Mouse (Mus musculus) liver, adult 2 months (tissue): ENCODE results near the gene Fbxl18. TPM values are rescaled to one million over a fixed set of nuclear protein-coding genes. Genes with fewer than 3 reads are reported as not detected.

Source experiments
- DNase-seq: peaks from one replicate; pipeline ENCODE4 v3.0.0-alpha.2; 2011; ENCODE audit warnings: low read depth, low spot score; ENCODE audit errors: extremely low read depth
- H3K27ac ChIP-seq: fragments of 200-500 bp; replicated peaks from 2 replicates; pipeline ENCODE4 v1.5.1; 2012; ENCODE audit warnings: low read depth, mild to moderate bottlenecking, control low read depth, inconsistent platforms, low read length; ENCODE audit not compliant: insufficient read depth
- H3K27me3 ChIP-seq: fragments of 200-500 bp; 2 replicates; pipeline ENCODE4 v1.6.1; 2012; ENCODE audit warnings: mild to moderate bottlenecking, moderate library complexity, low read length, inconsistent platforms; ENCODE audit not compliant: control insufficient read depth, insufficient read depth
- H3K36me3 ChIP-seq: fragments of 200-500 bp; 2 replicates; pipeline ENCODE4 v1.6.1; 2012; ENCODE audit warnings: low read length, inconsistent platforms; ENCODE audit not compliant: control insufficient read depth, insufficient read depth
- H3K4me1 ChIP-seq: fragments of 200-500 bp; 2 replicates; pipeline ENCODE4 v1.6.1; 2011; ENCODE audit warnings: low read length; ENCODE audit not compliant: control insufficient read depth, insufficient read depth
- H3K4me3 ChIP-seq: fragments of 200-500 bp; 2 replicates; pipeline ENCODE4 v1.5.1; 2011; ENCODE audit warnings: low read depth, mild to moderate bottlenecking, control low read depth, low read length, moderate library complexity; ENCODE audit not compliant: insufficient read depth
- H3K79me2 ChIP-seq: fragments of 200-500 bp; 2 replicates; pipeline ENCODE4 v1.6.1; 2012; ENCODE audit warnings: inconsistent platforms, mild to moderate bottlenecking, low read length, moderate library complexity; ENCODE audit not compliant: control insufficient read depth, insufficient read depth
- H3K9ac ChIP-seq: fragments of 200-500 bp; 2 replicates; pipeline ENCODE4 v1.6.1; 2012; ENCODE audit warnings: low read depth, mild to moderate bottlenecking, control low read depth, inconsistent platforms, low read length
- CTCF ChIP-seq: fragments of 200-500 bp; IDR thresholded peaks from 2 replicates; pipeline ENCODE4 v1.5.1; 2011; ENCODE audit warnings: low read depth, low read length, control low read depth
- POLR2A ChIP-seq: fragments of 200-500 bp; IDR thresholded peaks from 2 replicates; pipeline ENCODE4 v1.6.1; 2011; ENCODE audit warnings: low read length, control low read depth; ENCODE audit not compliant: insufficient read depth; ENCODE audit errors: extremely low read depth
- WGBS: fragments of 180-500 bp; shearing (Covaris S2); methylation state at CpG from one replicate; pipeline ENCODE4 v1.1.7; 2018; 5-methylcytosine and 5-hydroxymethylcytosine counted together
- polyA plus RNA-seq: library from polyadenylated mRNA; depleted of rRNA; stranded (reverse); fragments of >200 nt; gene quantifications from 2 replicates; pipeline ENCODE4 v1.2.3, GENCODE M21; 2012
- total RNA-seq: library from RNA; depleted of rRNA; stranded (reverse); fragments of >200 nt; gene quantifications from 2 replicates; pipeline ENCODE4 v1.2.3, GENCODE M21; 2014

Fbxl18 gene
- total and polyA plus RNA-seq, 2 experiments: 1.5 to 10.6 TPM

DNA sequence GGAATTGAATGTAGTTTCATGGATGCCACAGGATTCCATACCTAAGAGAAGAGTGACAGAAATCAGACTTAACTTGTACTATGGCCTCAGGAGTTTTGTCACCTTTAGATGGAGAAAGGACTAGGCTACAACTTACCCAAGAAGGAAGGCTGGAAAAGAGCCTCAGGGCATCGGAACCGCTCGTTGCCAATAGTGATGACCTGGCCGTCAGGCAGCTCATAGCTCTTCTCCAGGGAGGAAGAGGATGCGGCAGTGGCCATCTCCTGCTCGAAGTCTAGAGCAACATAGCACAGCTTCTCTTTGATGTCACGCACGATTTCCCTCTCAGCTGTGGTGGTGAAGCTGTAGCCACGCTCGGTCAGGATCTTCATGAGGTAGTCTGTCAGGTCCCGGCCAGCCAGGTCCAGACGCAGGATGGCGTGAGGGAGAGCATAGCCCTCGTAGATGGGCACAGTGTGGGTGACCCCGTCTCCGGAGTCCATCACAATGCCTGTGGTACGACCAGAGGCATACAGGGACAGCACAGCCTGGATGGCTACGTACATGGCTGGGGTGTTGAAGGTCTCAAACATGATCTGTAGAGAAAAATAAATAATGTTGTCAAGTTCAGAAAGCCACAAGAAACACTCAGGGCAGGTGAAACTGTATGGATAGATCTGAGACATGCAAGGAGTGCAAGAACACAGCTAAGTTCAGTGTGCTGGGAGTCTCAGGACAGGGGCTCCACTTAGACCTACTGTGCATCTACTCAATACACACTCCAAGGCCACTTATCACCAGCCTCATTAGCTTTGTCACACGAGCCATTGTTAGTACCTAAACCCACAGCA is 9.2 kb upstream of the Fbxl18 start:
- DNase-seq: no peak
- Histone ChIP-seq H3K79me2 (peaks cover 3% of the 10 kb centered on the region; the same call in 1 of the 2 replicates), H3K4me1 (peaks cover 30% of the 10 kb centered on the region), H3K27ac (no peak overlapping the region), H3K27me3 (no peaks in the 10 kb centered on the region), H3K9ac (peak overlapping the region; percentile 86), H3K36me3 (peaks cover 32% of the 10 kb centered on the region), H3K4me3 (peak overlapping the region; percentile 93)
- TF ChIP-seq POLR2A: no peak
- TF ChIP-seq CTCF: no peak
- 59% methylated on average over 19 of the region's 19 CpGs for WGBS

- Histone ChIP-seq H3K27me3 (no peaks in the 10 kb centered on the region), H3K79me2 (peaks cover 3% of the 10 kb centered on the region; the same call in 1 of the 2 replicates), H3K36me3 (peaks cover 32% of the 10 kb centered on the region), H3K4me3 (peak overlapping the region; percentile 93), H3K27ac (no peak overlapping the region), H3K4me1 (peaks cover 23% of the 10 kb centered on the region), H3K9ac (peak overlapping the region; percentile 13)
- no peak for DNase-seq
- TF ChIP-seq CTCF: no peak
- TF ChIP-seq POLR2A: no peak
- WGBS: 63% methylated on average over 14 of the region's 14 CpGs
Observed at GRCm38 (mm10) chr5:142903470-142904207, 8.4 kb upstream of the Fbxl18 start.

GRCm38 (mm10) chr5:142902506-142903314 is 7.5 kb upstream of the Fbxl18 start:
- H3K4me3 ChIP-seq: no peak overlapping the region
- H3K27me3 ChIP-seq: no peaks in the 10 kb centered on the region
- peak overlapping the region; percentile 16; the same call in 1 of the 2 replicates for H3K9ac ChIP-seq
- TF ChIP-seq POLR2A (0 out of 2 replicates have a peak, but pooled peaks have one; percentile 4), CTCF (no peak)
- peaks cover 17% of the 10 kb centered on the region for H3K4me1 ChIP-seq
- H3K27ac ChIP-seq: no peak overlapping the region
- DNase-seq: no peak
- 52% methylated on average over 5 of the region's 5 CpGs for WGBS
- H3K36me3 ChIP-seq: peaks cover 32% of the 10 kb centered on the region
- H3K79me2 ChIP-seq: peaks cover 3% of the 10 kb centered on the region; the same call in 1 of the 2 replicates

DNA sequence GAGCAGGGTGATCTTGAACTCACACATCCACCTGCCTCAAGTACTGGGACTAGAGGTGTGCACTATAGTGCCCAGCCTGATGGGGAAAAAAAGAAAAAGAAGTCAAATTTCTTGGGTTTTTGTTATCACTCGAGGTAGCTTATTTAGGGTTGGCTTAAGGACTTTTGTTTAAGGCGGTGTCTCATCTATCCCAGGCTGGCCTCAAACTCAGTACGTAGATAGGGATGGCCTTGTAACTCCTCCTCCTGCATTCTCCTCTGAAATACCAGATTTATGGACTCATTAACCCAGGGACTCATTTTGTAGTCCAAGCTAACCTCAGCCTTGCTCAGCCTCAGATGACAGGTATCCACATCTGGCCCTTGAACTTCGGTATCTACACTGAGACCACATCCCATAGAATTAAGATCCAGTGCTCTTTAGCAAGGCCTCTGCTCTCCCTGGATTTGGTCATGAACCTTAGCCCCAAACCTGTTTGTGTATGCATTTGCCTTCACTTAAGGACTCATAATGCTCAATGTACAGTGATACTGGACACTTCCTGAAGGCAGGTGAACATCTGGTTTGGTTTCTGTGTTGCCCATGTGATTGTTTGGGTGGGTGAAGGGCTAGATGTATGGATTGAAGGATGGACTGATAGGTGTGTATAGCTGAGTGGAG is 6.8 kb upstream of the Fbxl18 start:
- Histone ChIP-seq H3K79me2 (peaks cover 3% of the 10 kb centered on the region; the same call in 1 of the 2 replicates), H3K4me3 (no peak overlapping the region), H3K27me3 (no peaks in the 10 kb centered on the region), H3K36me3 (peaks cover 32% of the 10 kb centered on the region), H3K4me1 (peaks cover 11% of the 10 kb centered on the region), H3K27ac (no peak overlapping the region), H3K9ac (no peak overlapping the region)
- DNase-seq: no peak
- TF ChIP-seq POLR2A (no peak), CTCF (no peak)
- WGBS: 59% methylated on average over 4 of the region's 4 CpGs

DNA sequence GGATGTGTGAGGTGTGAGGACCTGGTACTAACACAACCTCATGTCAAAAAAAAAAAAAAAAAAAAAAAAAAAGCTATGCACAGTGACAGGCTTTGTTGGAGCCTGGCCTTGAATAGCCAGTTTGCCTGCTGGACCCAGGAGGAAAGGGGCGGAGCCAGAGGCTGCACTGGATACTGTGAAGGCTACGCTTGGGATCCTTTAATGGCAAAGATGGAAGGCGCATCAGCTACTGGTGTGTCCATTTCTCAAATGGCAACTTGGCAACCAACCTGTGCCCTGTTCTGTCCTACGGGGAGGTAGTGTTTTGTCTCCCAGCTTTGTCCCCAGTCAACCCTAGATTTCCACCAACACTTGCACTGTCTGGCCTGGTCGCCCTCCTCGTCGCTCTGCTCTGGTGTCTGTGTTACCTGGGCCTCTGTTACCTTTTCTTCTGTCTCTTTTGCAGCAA is 6.2 kb upstream of the Fbxl18 start:
- Histone ChIP-seq H3K4me1 (peaks cover 9% of the 10 kb centered on the region), H3K9ac (no peak overlapping the region), H3K79me2 (peaks cover 2% of the 10 kb centered on the region; the same call in 1 of the 2 replicates), H3K27me3 (no peaks in the 10 kb centered on the region), H3K36me3 (peaks cover 32% of the 10 kb centered on the region), H3K27ac (no peak overlapping the region), H3K4me3 (no peak overlapping the region)
- WGBS: 66% methylated on average over 7 of the region's 7 CpGs
- DNase-seq: peak; percentile 33
- no peak for TF ChIP-seq CTCF
- no peak for TF ChIP-seq POLR2A
